Mouse (Mus musculus) olfactory bulb, adult 2 months (tissue): ENCODE measurements at regions not wholly inside any gene's neighbourhood (a gene's known extent, or its start where the extent isn't known, plus 50 kb on each side); places are given as distances from the start of the nearest gene placed in this dataset.

Experiments used
- CTCF ChIP-seq: fragments of 200-500 bp; IDR thresholded peaks from 2 replicates; pipeline ENCODE4 v1.5.1; 2012; ENCODE audit warnings: low read depth, mild to moderate bottlenecking, low read length, moderate library complexity; ENCODE audit not compliant: insufficient read depth
- POLR2A ChIP-seq: fragments of 200-500 bp; IDR thresholded peaks from 2 replicates; pipeline ENCODE4 v1.6.1; 2012; ENCODE audit warnings: mild to moderate bottlenecking, low read depth, low read length, moderate library complexity; ENCODE audit not compliant: insufficient read depth

DNA sequence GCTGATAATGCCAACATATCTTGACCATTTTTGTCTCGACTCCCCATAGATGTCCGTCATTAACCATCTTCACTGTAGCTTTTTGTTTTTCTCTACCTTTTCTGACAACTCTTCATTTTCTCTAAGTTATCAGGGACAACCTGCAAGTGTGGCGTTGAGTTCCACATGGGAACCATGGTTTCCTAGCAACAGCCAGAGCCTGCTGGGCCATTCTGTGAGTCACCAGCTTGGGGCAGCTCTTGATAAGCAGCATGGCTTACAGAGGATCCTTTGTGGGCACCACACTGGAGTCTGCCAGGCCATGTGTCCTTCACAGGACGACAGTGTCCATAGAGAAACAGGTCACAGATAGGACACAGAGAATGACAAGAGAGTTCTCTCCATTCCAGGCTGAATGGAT is 94.3 kb upstream of the Gm6657 start:
- TF ChIP-seq CTCF (no peak), POLR2A (no peak)
